Mouse (Mus musculus) midbrain, embryonic 11.5 days (tissue): ENCODE results near the gene Lmnb2. TPM values are rescaled to one million over a fixed set of nuclear protein-coding genes. Genes with fewer than 3 reads are reported as not detected.

Experiments used
- ATAC-seq: fragments of 200-750 bp; cut with Nextera tagmentation; 2 replicates; pipeline ENCODE4 v1.8.0; 2017; ENCODE audit warnings: moderate TSS enrichment, moderate library complexity; ENCODE audit not compliant: low FRiP score
- DNase-seq: peaks from one replicate; pipeline ENCODE4 v3.0.0; 2015; ENCODE audit warnings: low spot score; ENCODE audit errors: missing footprints
- H3K27ac ChIP-seq: fragments of 300-500 bp; sonication (generic); 2 replicates; pipeline ENCODE4 v1.5.1; 2014; ENCODE audit warnings: low read depth, low read length
- H3K27me3 ChIP-seq: fragments of 300-500 bp; sonication (generic); 2 replicates; pipeline ENCODE4 v1.6.1; 2014; ENCODE audit warnings: mild to moderate bottlenecking, low read length, moderate library complexity, mixed read lengths; ENCODE audit not compliant: control insufficient read depth, insufficient read depth
- H3K36me3 ChIP-seq: fragments of 300-500 bp; sonication (generic); 2 replicates; pipeline ENCODE4 v1.6.1; 2014; ENCODE audit warnings: mild to moderate bottlenecking, low read length, moderate library complexity, mixed read lengths; ENCODE audit not compliant: control insufficient read depth, insufficient read depth
- H3K4me1 ChIP-seq: fragments of 300-500 bp; sonication (generic); 2 replicates; pipeline ENCODE4 v1.6.1; 2014; ENCODE audit warnings: low read length; ENCODE audit not compliant: control insufficient read depth, insufficient read depth
- H3K4me2 ChIP-seq: fragments of 300-500 bp; sonication (generic); 2 replicates; pipeline ENCODE4 v1.6.1; 2014; ENCODE audit warnings: mild to moderate bottlenecking, moderate library complexity
- H3K4me3 ChIP-seq: fragments of 300-500 bp; sonication (generic); 2 replicates; pipeline ENCODE4 v1.5.1; 2014; ENCODE audit warnings: low read depth, low read length
- H3K9ac ChIP-seq: fragments of 300-500 bp; sonication (generic); 2 replicates; pipeline ENCODE4 v1.6.1; 2014; ENCODE audit warnings: low read length
- H3K9me3 ChIP-seq: fragments of 300-500 bp; sonication (generic); 2 replicates; pipeline ENCODE4 v1.6.1; 2016; ENCODE audit warnings: low read length; ENCODE audit not compliant: control insufficient read depth
- WGBS: fragments of 180-500 bp; shearing (Covaris S2); extraction: QIAGEN DNeasy Blood & Tissue Kit; methylation state at CpG from one replicate; pipeline ENCODE4 v1.1.7; 2014; 5-methylcytosine and 5-hydroxymethylcytosine counted together
- polyA plus RNA-seq: library from polyadenylated mRNA; unstranded; fragments of >200 nt; fragmentation: Nextera tagmentation; extraction: Ambion mirVana; gene quantifications from 2 replicates; pipeline ENCODE4 v1.2.1, GENCODE M21; 2014

Gene Lmnb2
- polyA plus RNA-seq, 1 experiment from 2014 or later: 19.7 TPM

DNA sequence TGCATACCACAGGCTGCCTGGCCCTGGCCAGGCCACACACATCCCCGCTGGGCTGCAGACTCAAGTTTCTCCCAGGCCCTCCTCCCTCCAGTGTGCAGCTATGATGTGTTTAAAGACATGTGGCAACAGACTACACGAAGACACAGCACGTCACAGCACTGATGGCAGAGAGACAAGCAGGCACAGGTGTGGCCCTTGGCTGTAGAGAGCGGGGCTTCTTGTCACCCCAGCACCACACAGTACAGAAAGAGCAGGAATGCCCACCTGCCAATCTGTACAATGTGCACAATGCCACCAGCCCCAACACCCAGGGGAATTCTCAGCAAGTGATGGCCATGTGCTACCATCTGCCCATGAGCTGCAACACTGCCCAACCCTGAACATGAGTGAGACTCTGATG lies 6.7 kb downstream of the Lmnb2 start:
- no peaks in the 10 kb centered on the region for H3K27me3 ChIP-seq
- no peak overlapping the region for H3K27ac ChIP-seq
- peaks cover under 1% of the 10 kb centered on the region; the same call in 1 of the 2 replicates for H3K4me1 ChIP-seq
- H3K4me3 ChIP-seq: no peak overlapping the region
- ATAC-seq (no peak), DNase-seq (no peak)
- 90% methylated on average over 4 of the region's 4 CpGs for WGBS
- H3K4me2 ChIP-seq: no peak overlapping the region
- no peak overlapping the region for H3K9ac ChIP-seq
- H3K9me3 ChIP-seq: no peaks in the 10 kb centered on the region
- H3K36me3 ChIP-seq: peaks cover 16% of the 10 kb centered on the region

- Histone ChIP-seq H3K36me3 (peaks cover 22% of the 10 kb centered on the region), H3K4me1 (no peaks in the 10 kb centered on the region), H3K4me3 (no peak overlapping the region), H3K27ac (no peak overlapping the region), H3K9me3 (no peaks in the 10 kb centered on the region), H3K27me3 (no peaks in the 10 kb centered on the region), H3K9ac (no peak overlapping the region), H3K4me2 (no peak overlapping the region)
- WGBS: 96% methylated on average over 22 of the region's 22 CpGs
- no peak for ATAC-seq
- no peak for DNase-seq
Observed at GRCm38 (mm10) chr10:80909375-80910162, 8.5 kb downstream of the Lmnb2 start.

DNA sequence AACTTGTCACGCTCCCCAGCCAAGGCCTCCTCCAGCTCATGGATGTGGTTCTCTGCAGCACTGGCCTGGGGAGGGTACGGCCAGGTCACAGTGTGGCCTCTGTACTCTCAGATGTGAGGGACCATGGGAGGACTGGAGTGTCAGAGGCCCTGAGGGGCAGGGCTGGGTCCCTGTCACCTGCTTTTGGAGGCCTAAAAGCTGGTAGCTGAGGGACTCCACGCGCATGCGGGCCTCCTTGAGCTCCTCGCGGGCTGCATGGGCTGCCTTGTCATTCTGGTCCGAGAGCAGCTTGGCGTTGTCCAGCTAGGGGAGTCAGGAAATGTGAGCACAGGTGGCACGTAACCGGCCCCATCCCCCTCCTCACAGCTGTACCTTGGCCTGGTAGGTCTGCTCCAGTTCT lies 13.3 kb downstream of the Lmnb2 start:
- Histone ChIP-seq H3K9ac (no peak overlapping the region), H3K4me3 (no peak overlapping the region), H3K4me2 (no peak overlapping the region), H3K27ac (no peak overlapping the region), H3K36me3 (peaks cover 33% of the 10 kb centered on the region), H3K9me3 (no peaks in the 10 kb centered on the region), H3K4me1 (peaks cover 3% of the 10 kb centered on the region), H3K27me3 (no peaks in the 10 kb centered on the region)
- ATAC-seq: no peak
- 95% methylated on average over 11 of the region's 11 CpGs for WGBS
- DNase-seq: no peak

GRCm38 (mm10) chr10:80904004-80904693 lies 13.9 kb downstream of the Lmnb2 start:
- WGBS: 91% methylated on average over 28 of the region's 28 CpGs
- Histone ChIP-seq H3K4me2 (no peak overlapping the region), H3K9me3 (no peaks in the 10 kb centered on the region)

GRCm38 (mm10) chr10:80903282-80903681 lies 14.8 kb downstream of the Lmnb2 start:
- ATAC-seq (no peak), DNase-seq (no peak)
- peaks cover 31% of the 10 kb centered on the region for H3K36me3 ChIP-seq
- H3K4me2 ChIP-seq: no peak overlapping the region
- H3K9ac ChIP-seq: no peak overlapping the region
- H3K4me1 ChIP-seq: peaks cover 8% of the 10 kb centered on the region
- no peak overlapping the region for H3K4me3 ChIP-seq
- 95% methylated on average over 10 of the region's 10 CpGs for WGBS
- no peaks in the 10 kb centered on the region for H3K27me3 ChIP-seq
- no peak overlapping the region for H3K27ac ChIP-seq
- no peaks in the 10 kb centered on the region for H3K9me3 ChIP-seq

More at GRCm38 (mm10) chr10:80904004-80904693, 13.9 kb downstream of the Lmnb2 start:
- Histone ChIP-seq H3K36me3 (peaks cover 33% of the 10 kb centered on the region), H3K4me3 (no peak overlapping the region), H3K27ac (no peak overlapping the region), H3K9ac (no peak overlapping the region), H3K4me1 (peaks cover 8% of the 10 kb centered on the region), H3K27me3 (no peaks in the 10 kb centered on the region)
- ATAC-seq (no peak), DNase-seq (no peak)

- no peak overlapping the region for H3K27ac ChIP-seq
- no peaks in the 10 kb centered on the region for H3K27me3 ChIP-seq
- H3K9ac ChIP-seq: no peak overlapping the region
- peaks cover 8% of the 10 kb centered on the region for H3K4me1 ChIP-seq
- H3K4me3 ChIP-seq: no peak overlapping the region
- H3K9me3 ChIP-seq: no peaks in the 10 kb centered on the region
- ATAC-seq (no peak), DNase-seq (no peak)
- peaks cover 26% of the 10 kb centered on the region for H3K36me3 ChIP-seq
- no peak overlapping the region for H3K4me2 ChIP-seq
- WGBS: 92% methylated on average over 9 of the region's 9 CpGs
Observed at GRCm38 (mm10) chr10:80902273-80902940, 15.6 kb downstream of the Lmnb2 start.

GRCm38 (mm10) chr10:80901409-80902272 lies 16.4 kb downstream of the Lmnb2 start:
- Histone ChIP-seq H3K36me3 (peaks cover 24% of the 10 kb centered on the region), H3K9me3 (no peaks in the 10 kb centered on the region), H3K4me3 (no peak overlapping the region), H3K4me1 (peaks cover 8% of the 10 kb centered on the region), H3K27ac (no peak overlapping the region), H3K27me3 (no peaks in the 10 kb centered on the region), H3K9ac (no peak overlapping the region), H3K4me2 (no peak overlapping the region; the same call in 1 of the 2 replicates)
- ATAC-seq: no peak
- 90% methylated on average over 19 of the region's 19 CpGs for WGBS
- no peak for DNase-seq

DNA sequence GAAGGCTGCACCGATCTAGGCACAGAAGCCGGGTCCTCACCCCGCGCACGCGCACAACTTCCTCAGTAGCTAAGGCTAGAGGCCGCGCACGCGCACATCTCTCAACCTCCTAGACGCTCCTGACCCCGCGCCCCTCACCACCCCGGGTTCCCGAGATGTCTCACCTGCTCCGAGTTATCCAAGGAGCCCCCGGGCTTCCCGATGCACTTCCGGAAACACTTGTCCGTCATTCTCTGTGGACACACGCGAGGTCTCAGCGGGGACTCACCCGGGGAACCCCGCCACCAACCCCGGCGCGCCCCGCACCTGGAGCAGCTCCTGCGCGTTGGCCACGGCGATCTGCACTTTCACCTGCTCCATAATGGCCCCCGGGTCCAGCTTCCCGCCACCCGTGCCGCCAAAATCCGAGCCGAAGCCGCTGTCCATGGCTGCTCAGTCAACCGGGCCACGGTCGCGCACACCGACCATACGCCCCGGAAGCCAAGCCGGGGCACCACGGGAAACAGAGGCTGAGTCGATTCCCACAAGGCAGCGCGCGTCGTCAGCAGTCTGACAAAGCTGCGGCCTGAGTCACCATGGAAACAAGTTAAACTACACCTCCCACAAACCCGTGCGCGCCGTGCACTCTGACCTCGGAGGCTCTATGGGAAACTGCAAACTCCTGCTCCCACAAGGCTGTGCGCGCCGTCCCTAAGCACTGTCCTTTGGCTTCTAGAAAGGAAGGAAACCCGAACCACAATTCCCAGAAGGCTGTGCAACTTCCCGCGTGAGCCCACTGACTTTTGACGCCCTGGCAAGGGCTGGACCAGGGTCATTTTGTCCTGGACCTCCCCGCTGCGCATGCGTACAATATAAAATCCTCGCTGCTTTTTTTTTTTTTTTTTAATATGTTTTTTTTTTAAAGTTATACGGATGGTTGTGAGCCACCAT lies 17.5 kb downstream of the Lmnb2 start, which contains the start of gene Timm13:
Gene Timm13 (minus strand): TSS at position 652 of the 930 bp plus-strand sequence.
- peak; percentile 95 for ATAC-seq
- under 1% methylated on average over 72 of the region's 72 CpGs for WGBS
- peaks cover 20% of the 10 kb centered on the region for H3K36me3 ChIP-seq

More for the DNA sequence above, 17.5 kb downstream of the Lmnb2 start, which contains the start of gene Timm13:
- Histone ChIP-seq H3K27ac (peak within 1 kb of the TSS; percentile 61), H3K9ac (peak within 1 kb of the TSS; percentile 83), H3K27me3 (no peaks in the 10 kb centered on the region), H3K4me3 (peak within 1 kb of the TSS; percentile 90), H3K9me3 (no peaks in the 10 kb centered on the region), H3K4me2 (peak within 1 kb of the TSS; percentile 98), H3K4me1 (peaks cover 8% of the 10 kb centered on the region)
- DNase-seq: peak; percentile 100
